Mouse (Mus musculus): ENCODE data around the gene Tubd1.

DNA sequence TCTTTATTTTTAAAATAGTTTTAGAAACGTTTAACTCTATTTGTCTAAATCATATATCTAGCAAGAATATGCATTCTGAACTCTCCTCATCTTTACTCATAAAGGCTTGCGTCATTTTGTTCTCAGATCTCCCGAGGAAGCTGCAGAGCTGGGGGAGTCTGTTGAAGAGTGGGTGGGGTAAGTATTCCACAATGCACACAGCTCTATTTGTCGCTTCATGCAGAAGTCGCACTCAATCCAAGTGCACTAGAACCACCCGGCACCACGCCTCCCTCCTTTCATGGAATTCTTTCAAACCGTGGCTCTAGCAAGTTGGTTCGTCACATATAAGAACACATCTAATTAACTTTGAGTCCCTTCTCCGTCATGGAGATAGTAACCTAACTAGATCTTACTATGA, 45.8 kb downstream of the Tubd1 start:
- TF ChIP-seq EP300 (IDR thresholded peaks at IDR 0.05) (no peak; the same call in 1 of the 2 replicates), CTCF (IDR thresholded peaks at IDR 0.05) (no peak)

All from lung, postnatal 0 days (tissue).